Mouse (Mus musculus) forebrain, embryonic 11.5 days (tissue): ENCODE measurements around the gene Laptm4a. TPM values are rescaled to one million over a fixed set of nuclear protein-coding genes. Genes with fewer than 3 reads are reported as not detected.
A peak's percentile ranks its signal among the peaks of the same experiment; 100 is the strongest.

ENCODE experiments used
- ATAC-seq: fragments of 200-750 bp; cut with Nextera tagmentation; replicated peaks from 2 replicates; pipeline ENCODE4 v1.8.0; 2017; ENCODE audit warnings: moderate TSS enrichment; ENCODE audit not compliant: low FRiP score
- DNase-seq: peaks from one replicate; pipeline ENCODE4 v3.0.0-alpha.2; 2017; ENCODE audit warnings: low spot score
- H3K27ac ChIP-seq: fragments of 300-500 bp; sonication (generic); 2 replicates; pipeline ENCODE4 v1.5.1; 2014; ENCODE audit warnings: low read depth, low read length
- H3K27me3 ChIP-seq: fragments of 300-500 bp; sonication (generic); 2 replicates; pipeline ENCODE4 v1.6.1; 2014; ENCODE audit warnings: mild to moderate bottlenecking, low read length, mixed read lengths; ENCODE audit not compliant: control insufficient read depth, insufficient read depth
- H3K36me3 ChIP-seq: fragments of 300-500 bp; sonication (generic); 2 replicates; pipeline ENCODE4 v1.6.1; 2014; ENCODE audit warnings: mild to moderate bottlenecking, low read length, moderate library complexity, mixed read lengths; ENCODE audit not compliant: control insufficient read depth, insufficient read depth
- H3K4me1 ChIP-seq: fragments of 300-500 bp; sonication (generic); replicated peaks from 2 replicates; pipeline ENCODE4 v1.6.1; 2014; ENCODE audit warnings: low read length, mixed read lengths; ENCODE audit not compliant: control insufficient read depth, insufficient read depth
- H3K4me2 ChIP-seq: fragments of 300-500 bp; sonication (generic); 2 replicates; pipeline ENCODE4 v1.6.1; 2014; ENCODE audit warnings: low read depth, mild to moderate bottlenecking, low read length, moderate library complexity, mixed read lengths; ENCODE audit not compliant: severe bottlenecking
- H3K4me3 ChIP-seq: fragments of 300-500 bp; sonication (generic); 2 replicates; pipeline ENCODE4 v1.5.1; 2014; ENCODE audit warnings: low read depth, low read length
- H3K9ac ChIP-seq: fragments of 300-500 bp; sonication (generic); 2 replicates; pipeline ENCODE4 v1.6.1; 2014; ENCODE audit warnings: low read length
- H3K9me3 ChIP-seq: fragments of 300-500 bp; sonication (generic); 2 replicates; pipeline ENCODE4 v1.6.1; 2016; ENCODE audit warnings: low read length, mixed read lengths; ENCODE audit not compliant: control insufficient read depth
- WGBS: fragments of 180-500 bp; shearing (Covaris S2); extraction: QIAGEN DNeasy Blood & Tissue Kit; methylation state at CpG from one replicate; pipeline ENCODE4 v1.1.7; 2014; 5-methylcytosine and 5-hydroxymethylcytosine counted together
- polyA plus RNA-seq: library from polyadenylated mRNA; unstranded; fragments of >200 nt; fragmentation: Nextera tagmentation; extraction: Ambion mirVana; gene quantifications from 2 replicates; pipeline ENCODE4 v1.2.1, GENCODE M21; 2014

Laptm4a gene
- polyA plus RNA-seq, 1 experiment from 2014 or later = 196 TPM

GRCm38 (mm10) chr12:8884426-8885145, 36.9 kb upstream of the Laptm4a start:
- 28% methylated on average over 13 of the region's 13 CpGs for WGBS
- H3K36me3 ChIP-seq = no peaks in the 10 kb centered on the region
- H3K9ac ChIP-seq = no peak overlapping the region
- no peaks in the 10 kb centered on the region for H3K27me3 ChIP-seq
- H3K27ac ChIP-seq = no peak overlapping the region
- no peaks in the 10 kb centered on the region for H3K9me3 ChIP-seq
- DNase-seq (no peak), ATAC-seq (no peak)
- H3K4me1 ChIP-seq = peaks cover 6% of the 10 kb centered on the region; the same call in 1 of the 2 replicates
- no peak overlapping the region for H3K4me3 ChIP-seq
- 0 out of 2 replicates have a peak overlapping the region, but pooled peaks have one; percentile 18 for H3K4me2 ChIP-seq

DNA sequence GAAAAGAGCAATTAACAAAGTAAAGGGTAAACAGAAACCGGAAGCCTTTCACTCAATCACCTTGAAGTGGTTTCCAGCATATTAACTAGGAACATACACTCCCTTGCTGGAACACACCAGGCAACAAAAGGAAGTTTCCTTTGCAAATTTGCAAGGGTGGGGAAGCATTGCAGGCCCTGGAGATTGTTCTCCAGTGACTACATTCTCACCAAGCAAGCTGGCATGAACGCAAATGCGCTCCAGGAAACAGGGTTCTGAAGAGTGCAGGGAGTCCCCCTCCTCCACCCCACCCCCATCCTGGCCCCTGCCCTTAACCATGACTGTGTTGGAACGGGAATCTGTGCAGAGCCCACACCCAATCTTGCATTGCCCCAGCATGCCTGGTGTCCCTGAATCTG, 36.3 kb upstream of the Laptm4a start:
- Histone ChIP-seq H3K4me3 (no peak overlapping the region), H3K27me3 (no peaks in the 10 kb centered on the region), H3K36me3 (no peaks in the 10 kb centered on the region), H3K4me1 (peaks cover 6% of the 10 kb centered on the region; the same call in 1 of the 2 replicates), H3K9me3 (no peaks in the 10 kb centered on the region), H3K4me2 (0 out of 2 replicates have a peak overlapping the region, but pooled peaks have one; percentile 18), H3K9ac (no peak overlapping the region), H3K27ac (no peak overlapping the region)
- ATAC-seq (no peak), DNase-seq (no peak)
- WGBS = 16% methylated on average over 4 of the region's 4 CpGs

DNA sequence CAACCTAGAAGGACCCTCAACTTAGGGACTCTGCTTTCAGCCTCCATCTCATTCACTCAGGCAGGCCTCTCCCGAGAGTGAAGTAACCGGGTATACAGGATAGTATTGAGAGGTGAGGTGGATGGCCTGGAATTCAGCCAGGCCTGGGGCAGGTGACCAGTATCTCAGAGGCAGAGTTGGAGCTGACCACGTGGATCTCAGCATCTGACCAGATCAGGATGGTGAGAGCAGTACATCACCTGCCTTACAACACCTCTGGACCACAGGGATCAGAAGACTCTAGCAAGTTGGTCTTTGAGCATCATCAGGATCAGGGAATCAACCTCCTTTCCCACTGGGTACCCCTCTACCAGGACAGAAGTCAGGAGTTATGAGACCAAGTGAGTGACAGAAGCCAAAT, 35.5 kb upstream of the Laptm4a start:
- H3K9ac ChIP-seq = no peak overlapping the region
- no peak for ATAC-seq

DNA sequence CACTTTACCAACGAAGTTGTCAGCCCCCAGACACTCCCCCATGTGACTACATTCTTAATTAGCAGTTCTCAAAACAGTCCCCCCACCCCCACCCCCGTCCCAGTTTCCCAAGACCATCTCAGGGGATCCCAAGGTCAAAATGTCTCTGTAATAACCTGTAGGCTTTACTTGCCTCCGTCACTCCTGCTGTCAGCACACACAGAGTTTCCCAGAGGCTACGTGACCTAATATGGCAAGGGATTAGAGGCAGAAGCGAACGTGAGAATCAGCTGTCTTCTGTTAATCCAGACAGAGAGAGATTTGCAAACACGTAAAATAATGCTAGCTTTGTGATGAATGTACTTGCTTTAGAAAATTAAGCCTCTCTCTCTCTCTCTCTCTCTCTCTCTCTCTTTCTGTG, 33.0 kb upstream of the Laptm4a start:
- peaks cover 6% of the 10 kb centered on the region; the same call in 1 of the 2 replicates for H3K4me1 ChIP-seq
- H3K36me3 ChIP-seq = no peaks in the 10 kb centered on the region
- no peak overlapping the region for H3K4me3 ChIP-seq
- no peaks in the 10 kb centered on the region for H3K9me3 ChIP-seq
- DNase-seq (no peak), ATAC-seq (no peak)
- no peaks in the 10 kb centered on the region for H3K27me3 ChIP-seq
- WGBS = 43% methylated on average over 7 of the region's 7 CpGs
- no peak overlapping the region for H3K4me2 ChIP-seq
- H3K27ac ChIP-seq = no peak overlapping the region
- no peak overlapping the region for H3K9ac ChIP-seq

More for the DNA sequence above, 35.5 kb upstream of the Laptm4a start:
- 55% methylated on average over 3 of the region's 3 CpGs for WGBS
- Histone ChIP-seq H3K36me3 (no peaks in the 10 kb centered on the region), H3K4me2 (no peak overlapping the region), H3K27me3 (no peaks in the 10 kb centered on the region), H3K9me3 (no peaks in the 10 kb centered on the region), H3K4me1 (peaks cover 6% of the 10 kb centered on the region; the same call in 1 of the 2 replicates), H3K27ac (no peak overlapping the region), H3K4me3 (no peak overlapping the region)
- no peak for DNase-seq

DNA sequence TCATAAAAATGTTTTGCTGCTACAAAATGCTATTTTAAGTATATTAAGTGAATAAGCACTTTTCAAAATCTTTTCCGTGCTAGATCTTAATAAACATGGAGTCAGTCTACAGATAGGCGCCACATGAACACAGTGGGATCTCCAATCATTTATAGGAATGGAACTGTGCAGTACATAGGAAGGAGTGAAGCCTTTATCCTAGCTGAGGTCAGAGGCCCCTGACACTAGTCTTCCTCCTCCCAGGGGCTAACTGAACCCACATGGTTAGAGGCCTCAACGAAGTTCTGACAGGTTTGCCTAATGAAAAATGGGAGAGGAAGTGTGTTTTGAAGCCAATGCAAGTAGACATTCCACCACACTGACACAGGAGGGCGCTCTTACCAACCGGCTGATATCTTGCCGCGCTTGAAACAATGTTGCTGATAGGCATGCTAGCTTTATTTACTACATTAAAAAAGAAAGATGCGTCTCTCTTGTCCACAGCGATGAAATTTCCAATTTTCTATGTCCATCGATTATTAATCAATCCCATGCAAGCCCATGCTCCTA, 32.3 kb upstream of the Laptm4a start:
- Histone ChIP-seq H3K4me3 (no peak overlapping the region), H3K27me3 (no peaks in the 10 kb centered on the region), H3K4me2 (no peak overlapping the region), H3K9me3 (no peaks in the 10 kb centered on the region), H3K4me1 (peaks cover 6% of the 10 kb centered on the region; the same call in 1 of the 2 replicates), H3K36me3 (no peaks in the 10 kb centered on the region), H3K27ac (no peak overlapping the region), H3K9ac (no peak overlapping the region)
- ATAC-seq = no peak
- WGBS = 26% methylated on average over 10 of the region's 10 CpGs
- DNase-seq = peak; percentile 81

- H3K4me3 ChIP-seq = no peak overlapping the region
- H3K9me3 ChIP-seq = no peaks in the 10 kb centered on the region
- ATAC-seq (no peak), DNase-seq (no peak)
- H3K27ac ChIP-seq = no peak overlapping the region
- no peak overlapping the region for H3K4me2 ChIP-seq
- no peak overlapping the region for H3K9ac ChIP-seq
- H3K36me3 ChIP-seq = no peaks in the 10 kb centered on the region
- 46% methylated on average over 14 of the region's 21 CpGs for WGBS
- H3K27me3 ChIP-seq = no peaks in the 10 kb centered on the region
- no peaks in the 10 kb centered on the region for H3K4me1 ChIP-seq
These were observed 28.5 kb upstream of the Laptm4a start for GRCm38 (mm10) chr12:8892876-8893532.

DNA sequence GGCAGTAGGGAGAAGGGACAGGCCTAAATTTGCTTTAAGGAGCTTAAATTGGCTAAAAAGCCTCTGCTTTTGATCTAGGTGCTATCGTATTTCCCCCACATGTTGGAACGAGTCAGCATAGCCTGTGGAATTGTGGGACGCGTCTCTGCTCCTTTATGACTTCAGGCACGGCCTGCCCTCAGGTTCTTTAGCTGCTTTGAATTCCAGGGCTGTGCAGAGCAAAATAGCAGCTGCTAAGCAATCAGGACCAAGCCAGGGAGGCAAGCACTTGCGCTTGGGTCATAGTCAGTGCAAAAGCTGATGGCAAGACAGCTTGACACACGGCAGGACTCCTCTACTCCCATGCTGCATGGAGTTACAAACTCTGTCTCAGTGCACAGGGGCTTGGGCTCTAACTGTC, 24.3 kb upstream of the Laptm4a start:
- H3K9ac ChIP-seq = no peak overlapping the region

DNA sequence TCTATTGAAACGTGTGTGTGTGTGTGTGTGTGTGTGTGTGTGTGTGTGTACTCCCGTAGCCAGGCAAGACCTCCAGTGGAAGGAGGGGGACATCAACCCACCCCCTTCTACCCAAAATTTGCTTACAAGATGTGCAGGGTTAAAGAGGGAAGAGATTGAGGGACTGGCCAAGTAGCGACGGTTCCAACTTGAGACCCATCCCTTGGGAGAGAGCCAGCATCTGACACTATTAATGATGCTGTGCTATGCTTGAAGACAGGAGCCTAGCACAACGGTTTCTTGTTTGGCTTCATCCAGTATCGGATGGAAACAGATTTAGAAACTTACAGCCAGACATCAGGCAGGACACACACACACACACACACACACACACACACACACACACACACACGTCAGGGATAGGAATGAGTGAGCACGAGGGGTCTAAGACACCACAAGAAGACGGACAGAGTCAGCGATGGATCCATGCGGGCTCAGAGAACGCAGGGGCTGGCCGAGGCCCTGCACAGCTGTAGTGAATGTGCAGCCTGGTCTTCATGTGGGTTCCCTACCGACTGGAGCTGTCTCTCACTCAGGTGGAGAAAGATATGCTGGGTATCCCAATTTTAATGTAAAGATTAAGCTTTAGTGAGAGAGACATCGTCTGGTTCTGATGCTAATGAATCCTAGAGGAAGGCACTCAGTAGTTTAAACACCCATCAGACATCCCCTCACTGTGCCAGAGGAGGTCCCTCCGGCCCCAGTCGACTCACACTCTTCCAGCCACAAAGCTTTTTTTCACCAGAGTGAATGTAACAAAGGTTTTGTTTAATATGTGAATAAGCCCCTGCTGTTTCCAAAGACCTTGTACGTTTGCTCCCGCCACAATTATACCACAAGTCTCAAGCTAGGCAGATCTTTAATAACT, 22.3 kb upstream of the Laptm4a start:
- no peak overlapping the region for H3K4me2 ChIP-seq
- no peak for ATAC-seq
- no peak overlapping the region for H3K9ac ChIP-seq
- WGBS = 57% methylated on average over 19 of the region's 19 CpGs
- H3K4me1 ChIP-seq = peaks cover 4% of the 10 kb centered on the region; the same call in 1 of the 2 replicates
- H3K4me3 ChIP-seq = no peak overlapping the region
- H3K27ac ChIP-seq = no peak overlapping the region
- no peaks in the 10 kb centered on the region for H3K9me3 ChIP-seq
- DNase-seq = no peak
- no peaks in the 10 kb centered on the region for H3K36me3 ChIP-seq
- H3K27me3 ChIP-seq = no peaks in the 10 kb centered on the region

More for the DNA sequence above, 24.3 kb upstream of the Laptm4a start:
- H3K36me3 ChIP-seq = no peaks in the 10 kb centered on the region
- peaks cover 4% of the 10 kb centered on the region; the same call in 1 of the 2 replicates for H3K4me1 ChIP-seq
- ATAC-seq = no peak
- no peaks in the 10 kb centered on the region for H3K9me3 ChIP-seq
- H3K4me3 ChIP-seq = no peak overlapping the region
- no peak overlapping the region for H3K4me2 ChIP-seq
- H3K27me3 ChIP-seq = no peaks in the 10 kb centered on the region
- no peak for DNase-seq
- H3K27ac ChIP-seq = no peak overlapping the region
- 64% methylated on average over 7 of the region's 7 CpGs for WGBS
